Mouse (Mus musculus): ENCODE measurements at regions not wholly inside any gene's neighbourhood (a gene's known extent, or its start where the extent isn't known, plus 50 kb on each side); places are given as distances from the start of the nearest gene placed in this dataset.

DNA sequence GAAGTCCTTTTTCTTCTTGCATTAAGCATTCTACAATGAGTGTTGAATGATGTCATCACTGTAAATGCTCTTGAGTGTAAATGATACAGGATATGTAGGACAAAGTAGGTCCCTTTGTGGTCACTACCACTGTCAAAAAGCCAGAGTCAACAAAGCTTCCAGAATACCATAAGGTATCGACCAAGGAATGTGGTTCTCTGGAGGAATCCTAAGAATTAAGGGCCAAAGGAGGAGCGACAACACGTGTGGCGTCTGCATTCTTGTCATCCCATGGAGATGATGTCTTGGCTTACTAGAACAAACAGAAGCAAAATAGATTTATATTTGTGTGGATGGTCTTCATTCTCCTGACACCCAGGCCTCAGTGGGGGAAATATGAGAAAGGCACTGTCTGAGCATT is 161.4 kb upstream of the D16Ertd472e start:
- TF ChIP-seq CTCF (IDR thresholded peaks at IDR 0.05; ENCODE audit: extremely low read depth, insufficient read length, insufficient replicate concordance, low read depth, low read length) (no peak), POLR2A (IDR thresholded peaks at IDR 0.05; ENCODE audit: low read depth, low read length) (no peak)

All from small intestine, adult 2 months (tissue).